Mouse (Mus musculus) MEL (cell line): ENCODE measurements around the gene Ppp2r5d. TPM values are rescaled to one million over a fixed set of nuclear protein-coding genes. Genes with fewer than 3 reads are reported as not detected.

ENCODE experiments used
- DNase-seq: peaks from one replicate; pipeline ENCODE4 v3.0.0; 2011; ENCODE audit warnings: low read depth, low spot score
- H3K27ac ChIP-seq: 2 replicates; pipeline ENCODE4 v1.5.1; 2012; ENCODE audit warnings: low read depth, mild to moderate bottlenecking, control low read depth, low read length, moderate library complexity; ENCODE audit not compliant: control insufficient read depth
- H3K27me3 ChIP-seq, 2 experiments: fragments of 150-350 bp in 1 of 2; sonication (generic) in 1 of 2; 2 replicates each; pipeline ENCODE4 v1.6.1; 2012; ENCODE audit warnings: low read length in 2 of 2, mild to moderate bottlenecking in 2 of 2, improper control_type of control experiment in 1 of 2, moderate library complexity in 1 of 2; ENCODE audit not compliant: insufficient read depth in 2 of 2, control insufficient read depth in 1 of 2
- H3K36me3 ChIP-seq, 2 experiments: 2 replicates each; pipeline ENCODE4 v1.6.1; 2012 to 2014; ENCODE audit warnings: low read length in 2 of 2, improper control_type of control experiment in 1 of 2, inconsistent platforms in 1 of 2, mild to moderate bottlenecking in 1 of 2; ENCODE audit not compliant: insufficient read depth in 2 of 2, control insufficient read depth in 1 of 2
- H3K4me1 ChIP-seq, 2 experiments: fragments of 150-350 bp in 1 of 2; sonication (generic) in 1 of 2; 2 replicates each; pipeline ENCODE4 v1.6.1; 2012; ENCODE audit warnings: low read length in 2 of 2, improper control_type of control experiment in 1 of 2, mild to moderate bottlenecking in 1 of 2; ENCODE audit not compliant: insufficient read depth in 2 of 2, control insufficient read depth in 1 of 2
- H3K4me3 ChIP-seq, 2 experiments: fragments of 150-350 bp in 1 of 2; sonication (generic) in 1 of 2; 2 replicates each; pipeline ENCODE4 v1.5.1; 2012; ENCODE audit warnings: low read depth in 2 of 2, low read length in 2 of 2, mild to moderate bottlenecking in 2 of 2, moderate library complexity in 2 of 2, control low read depth in 1 of 2, improper control_type of control experiment in 1 of 2; ENCODE audit not compliant: control insufficient read depth in 1 of 2, insufficient read depth in 1 of 2
- H3K79me2 ChIP-seq: 2 replicates; pipeline ENCODE4 v1.6.1; 2012; ENCODE audit warnings: mild to moderate bottlenecking, low read length, moderate library complexity; ENCODE audit not compliant: control insufficient read depth, poor library complexity, insufficient read depth
- H3K9ac ChIP-seq: 2 replicates; pipeline ENCODE4 v1.6.1; 2012; ENCODE audit warnings: low read depth, mild to moderate bottlenecking, control low read depth, low read length, moderate library complexity; ENCODE audit not compliant: control insufficient read depth, poor library complexity, severe bottlenecking
- H3K9me3 ChIP-seq: fragments of 150-350 bp; sonication (generic); replicated peaks from 2 replicates; pipeline ENCODE4 v1.6.1; 2012; ENCODE audit warnings: mild to moderate bottlenecking, low read length, improper control_type of control experiment, moderate library complexity; ENCODE audit not compliant: insufficient read depth
- CTCF ChIP-seq, 3 experiments: IDR thresholded peaks in 2 of 3; conservative IDR thresholded peaks in 1 of 3; 2 replicates each; pipeline ENCODE4 v1.5.1; 2011 to 2012; ENCODE audit warnings: low read length in 3 of 3, low read depth in 2 of 3, mild to moderate bottlenecking in 2 of 3, improper control_type of control experiment in 1 of 3, inconsistent platforms in 1 of 3, mixed read lengths in 1 of 3, moderate library complexity in 1 of 3; ENCODE audit not compliant: control insufficient read depth in 1 of 3, insufficient read depth in 1 of 3, poor library complexity in 1 of 3, severe bottlenecking in 1 of 3
- ETS1 ChIP-seq: IDR thresholded peaks from 2 replicates; pipeline ENCODE4 v1.6.1; 2012; ENCODE audit warnings: low read depth, mild to moderate bottlenecking, inconsistent platforms, low read length, improper control_type of control experiment, moderate library complexity
- JUND ChIP-seq: IDR thresholded peaks from 2 replicates; pipeline ENCODE4 v1.6.1; 2011; ENCODE audit warnings: low read depth, mild to moderate bottlenecking, improper control_type of control experiment, low read length
- MYB ChIP-seq: IDR thresholded peaks from 2 replicates; pipeline ENCODE4 v1.6.1; 2011; ENCODE audit warnings: mild to moderate bottlenecking, low read depth, low read length, improper control_type of control experiment
- MYC ChIP-seq: IDR thresholded peaks from 2 replicates; pipeline ENCODE4 v1.6.1; 2011; ENCODE audit warnings: low read depth, mild to moderate bottlenecking, low read length, improper control_type of control experiment, moderate library complexity
- NELFE ChIP-seq: IDR thresholded peaks from 2 replicates; pipeline ENCODE4 v1.6.1; 2011; ENCODE audit warnings: low read depth, low read length, improper control_type of control experiment
- NRF1 ChIP-seq: IDR thresholded peaks from 2 replicates; pipeline ENCODE4 v1.6.1; 2014; ENCODE audit warnings: low read depth, mild to moderate bottlenecking, inconsistent platforms, low read length, improper control_type of control experiment, moderate library complexity; ENCODE audit not compliant: poor library complexity, insufficient read depth, severe bottlenecking
- RAD21 ChIP-seq: IDR thresholded peaks from 2 replicates; pipeline ENCODE4 v1.6.1; 2011; ENCODE audit warnings: mild to moderate bottlenecking, low read depth, low read length, improper control_type of control experiment
- RCOR1 ChIP-seq: IDR thresholded peaks from 2 replicates; pipeline ENCODE4 v1.6.1; 2012; ENCODE audit warnings: low read depth, mild to moderate bottlenecking, inconsistent platforms, low read length, improper control_type of control experiment
- SMC3 ChIP-seq: IDR thresholded peaks from 2 replicates; pipeline ENCODE4 v1.6.1; 2011; ENCODE audit warnings: low read depth, low read length, improper control_type of control experiment
- TAL1 ChIP-seq: IDR thresholded peaks from 2 replicates; pipeline ENCODE4 v1.6.1; 2012; ENCODE audit warnings: mild to moderate bottlenecking, inconsistent platforms, low read length, moderate library complexity, mixed read lengths
- UBTF ChIP-seq: IDR thresholded peaks from 2 replicates; pipeline ENCODE4 v1.6.1; 2012; ENCODE audit warnings: low read depth, mild to moderate bottlenecking, inconsistent platforms, low read length, improper control_type of control experiment, moderate library complexity, borderline replicate concordance; ENCODE audit not compliant: insufficient read depth
- USF1 ChIP-seq: IDR thresholded peaks from 2 replicates; pipeline ENCODE4 v1.6.1; 2014; ENCODE audit warnings: low read depth, mild to moderate bottlenecking, inconsistent platforms, low read length, improper control_type of control experiment, moderate library complexity
- ZC3H11A ChIP-seq: IDR thresholded peaks from 2 replicates; pipeline ENCODE4 v1.6.1; 2012; ENCODE audit warnings: low read depth, mild to moderate bottlenecking, inconsistent platforms, low read length, improper control_type of control experiment
- ZKSCAN1 ChIP-seq: IDR thresholded peaks from 2 replicates; pipeline ENCODE4 v1.6.1; 2012; ENCODE audit warnings: low read depth, mild to moderate bottlenecking, inconsistent platforms, low read length, improper control_type of control experiment, moderate library complexity
- ZMIZ1 ChIP-seq: IDR thresholded peaks from 2 replicates; pipeline ENCODE4 v1.6.1; 2012; ENCODE audit warnings: low read depth, mild to moderate bottlenecking, inconsistent platforms, low read length, improper control_type of control experiment, moderate library complexity
- polyA plus RNA-seq, 2 experiments: library from polyadenylated mRNA; stranded (reverse) in 1 of 2; unstranded in 1 of 2; fragments of >175 nt in 1 of 2; fragments of >200 nt in 1 of 2; gene quantifications; 2 replicates each; pipeline versions ENCODE4 v1.2.1 to v1.2.4; 2012; ENCODE audit warnings: low replicate concordance in 2 of 2, low read depth in 1 of 2; ENCODE audit not compliant: insufficient read length in 2 of 2, insufficient read depth in 1 of 2, missing spikeins in 1 of 2
- total RNA-seq: library from RNA; depleted of rRNA; stranded (reverse); fragments of 300-350 nt; gene quantifications from 2 replicates; pipeline ENCODE4 v1.2.3, GENCODE M21; 2012

Ppp2r5d gene
- total and polyA plus RNA-seq, 3 experiments: 47.6 to 82.9 (median 80.4) TPM

GRCm38 (mm10) chr17:46741305-46741704 lies 36.4 kb upstream of the Ppp2r5d start:
- no peak for DNase-seq
- Histone ChIP-seq H3K27ac (no peak overlapping the region), H3K36me3 (peaks cover 0 to 6% of the 10 kb centered on the region in 2 experiments; a peak in 2 of 4 replicates), H3K4me3 (no peak overlapping the region), H3K9ac (no peak overlapping the region), H3K79me2 (peaks cover 1% of the 10 kb centered on the region; the same call in 1 of the 2 replicates), H3K9me3 (no peaks in the 10 kb centered on the region), H3K27me3 (no peaks in the 10 kb centered on the region), H3K4me1 (no peaks in the 10 kb centered on the region)
- no peak for TF ChIP-seq ZKSCAN1
- TF ChIP-seq ZC3H11A: no peak
- TF ChIP-seq SMC3: no peak
- no peak for TF ChIP-seq NELFE
- TF ChIP-seq ZMIZ1: no peak
- no peak for TF ChIP-seq MYB
- TF ChIP-seq JUND: no peak
- no peak for TF ChIP-seq USF1
- no peak for TF ChIP-seq ETS1
- TF ChIP-seq MYC: no peak
- TF ChIP-seq, all 39 proteins: peak for 0

GRCm38 (mm10) chr17:46736160-46736559 lies 31.2 kb upstream of the Ppp2r5d start:
- Histone ChIP-seq H3K27ac (no peak overlapping the region), H3K79me2 (no peaks in the 10 kb centered on the region), H3K4me1 (no peaks in the 10 kb centered on the region), H3K36me3 (no peaks in the 10 kb centered on the region; a peak in 2 of 4 replicates), H3K27me3 (no peaks in the 10 kb centered on the region), H3K4me3 (no peak overlapping the region), H3K9me3 (no peaks in the 10 kb centered on the region), H3K9ac (no peak overlapping the region)
- TF ChIP-seq RCOR1 (no peak), CTCF (IDR thresholded peaks at IDR 0.05 in 2 of 3, conservative IDR thresholded peaks at IDR 0.05 in 1 of 3; ENCODE audit: control insufficient read depth in 1 of 3, insufficient read depth in 1 of 3, low read depth in 2 of 3, low read length in 3 of 3, poor library complexity in 1 of 3, severe bottlenecking in 1 of 3) (peak; percentile 73 to 87 (median 84)), RAD21 (peak; percentile 6; the same call in 1 of the 2 replicates), UBTF (no peak), SMC3 (peak; percentile 38), NELFE (no peak), NRF1 (no peak), TAL1 (no peak)
- peak; percentile 72 for DNase-seq
